Comparison of ENCODE assay signal across 8 mouse cellular contexts in genomic region chrX:112310804-112311530, GRCm38 (mm10). TPM values are rescaled to one million over a fixed set of nuclear protein-coding genes. Genes with fewer than 3 reads are reported as not detected.
DNase-seq lines count a peak whose midpoint lies in the region; ATAC-seq lines count a peak whose summit lies in the region.

Apool (plus strand) TSS chrX:112311334.

- ATAC-seq in hindbrain, embryonic 12.5 days (ENCODE audit: low FRiP score): peak; percentile 94

- H3K27me3 ChIP-seq in hindbrain, embryonic 12.5 days: no peaks in the 10 kb centered on the region

- peak within 1 kb of the TSS; percentile 48 for H3K4me2 ChIP-seq in hindbrain, embryonic 12.5 days (replicated peaks)

- peak within 1 kb of the TSS; percentile 50 for H3K4me3 ChIP-seq in hindbrain, embryonic 12.5 days

- H3K36me3 ChIP-seq in hindbrain, embryonic 12.5 days: no peaks in the 10 kb centered on the region

- peak within 1 kb of the TSS; percentile 50 for H3K9ac ChIP-seq in hindbrain, embryonic 12.5 days

- no peak within 1 kb of the TSS for H3K27ac ChIP-seq in hindbrain, embryonic 12.5 days

- H3K4me1 ChIP-seq in hindbrain, embryonic 12.5 days: no peaks in the 10 kb centered on the region

- WGBS in hindbrain, embryonic 12.5 days: 25% methylated on average over 18 of the region's 18 CpGs

- no peaks in the 10 kb centered on the region for H3K9me3 ChIP-seq in hindbrain, embryonic 12.5 days (replicated peaks)

- peak; percentile 91 for DNase-seq in NIH3T3 (ENCODE audit: low read depth)
- DNase-seq in cerebellum, postnatal 10 days: peak; percentile 90 to 91
- DNase-seq in frontal cortex, postnatal 10 days (ENCODE audit: low spot score in 2 of 2): peak; percentile 61 to 73
- peak; percentile 62 to 83 for DNase-seq in layer of hippocampus, postnatal 14 days (ENCODE audit: low spot score in 2 of 2)
- peak; percentile 88 for DNase-seq in lung, postnatal 14 days
- peak; percentile 82 for DNase-seq in retina, adult 2 months (ENCODE audit: low read depth, low spot score)
- peak; percentile 82 to 84 for DNase-seq in thymus, postnatal 36 days

RNA-seq across cellular contexts. Expression of gene Apool, which starts in this region (rescaled TPM):
- polyA plus RNA-seq in hindbrain, embryonic 12.5 days (2016; fragmentation: Nextera tagmentation; extraction: Ambion mirVana): 43.6 and 46.1 TPM in 2 replicates
- total RNA-seq in layer of hippocampus, postnatal 14 days (2021): 1 to 10 TPM; 5.9 to 6.8 TPM
